Mouse (Mus musculus) layer of hippocampus, adult 9-11 months (tissue): ENCODE results near the gene Ndufc2.
"Not testable (repeated sequence)": the region's sequence is repeated elsewhere in the genome, so short reads cannot be mapped to it uniquely, and the experiment has no call there.

Experiments
- DNase-seq: peaks from one replicate; pipeline ENCODE4 v3.0.0; 2022

Ndufc2 gene

DNA sequence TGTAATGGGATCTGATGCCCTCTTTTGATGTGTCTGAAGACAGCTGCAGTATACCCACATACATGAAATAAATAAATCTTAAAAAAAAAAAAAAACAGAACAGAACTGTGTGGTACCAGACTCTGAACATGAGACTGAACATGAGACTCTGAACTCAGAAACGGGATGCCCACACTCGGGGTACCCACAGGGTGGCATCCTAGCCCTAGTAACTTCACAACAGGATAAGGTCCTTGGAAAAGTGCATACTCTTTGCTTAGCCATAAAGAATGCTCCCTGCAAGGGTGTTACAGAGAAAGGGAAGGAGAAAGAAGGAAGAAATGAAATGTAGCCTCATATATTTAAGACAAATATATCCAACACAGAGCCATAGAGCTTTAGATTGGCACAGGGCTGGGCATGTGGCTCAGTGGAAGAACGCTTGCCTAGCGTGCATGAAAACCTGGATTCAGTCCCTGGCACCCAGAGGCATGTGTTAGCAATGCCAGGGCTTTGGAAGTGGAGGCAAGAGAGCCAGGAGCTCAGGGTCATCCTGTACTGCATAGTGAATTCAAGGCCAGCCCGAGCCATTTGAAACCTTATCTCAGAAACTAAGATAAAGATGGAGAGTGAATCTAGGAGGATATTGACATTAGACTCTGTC is 28.1 kb downstream of the Ndufc2 start:
- no peak for DNase-seq

DNA sequence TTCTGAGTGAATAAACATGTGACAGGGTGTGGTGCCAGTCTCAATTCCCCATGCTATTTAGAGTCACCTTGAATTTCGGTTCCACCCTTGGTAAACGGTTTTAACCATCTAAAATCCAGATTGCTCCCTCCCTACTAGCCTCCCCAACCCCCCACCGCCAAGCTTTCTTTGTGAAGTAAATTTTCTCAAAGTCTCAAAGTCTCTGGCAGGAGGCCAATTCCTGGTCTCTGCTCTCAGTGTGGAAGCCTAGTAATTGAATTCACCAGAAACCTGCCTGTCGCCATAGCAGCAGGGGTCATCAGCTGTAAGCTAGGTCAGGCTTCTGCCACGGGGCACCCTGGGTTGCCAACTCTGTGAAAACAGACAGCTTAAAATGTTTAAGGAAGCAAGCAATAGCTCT is 29.9 kb downstream of the Ndufc2 start:
- no peak for DNase-seq

DNA sequence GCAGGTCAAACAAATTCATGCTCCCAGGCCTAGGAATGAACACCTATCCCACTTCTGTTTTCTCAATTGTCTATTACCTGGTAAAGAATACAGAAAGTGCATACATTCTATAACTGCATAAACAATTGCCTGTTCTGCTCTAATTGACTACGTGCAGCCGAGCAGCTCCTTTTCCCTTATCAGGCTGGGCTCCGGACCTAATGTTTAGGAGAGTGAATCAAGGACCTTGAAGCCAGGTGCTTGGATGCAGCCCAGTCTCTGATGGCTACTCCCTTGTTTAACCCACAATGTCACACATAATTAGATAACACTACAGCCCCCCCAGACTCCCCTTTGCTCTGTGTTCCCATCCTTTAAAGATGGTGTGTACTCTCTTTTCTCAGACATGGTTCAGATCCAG is 33.7 kb downstream of the Ndufc2 start:
- DNase-seq, result not testable (repeated sequence)

DNA sequence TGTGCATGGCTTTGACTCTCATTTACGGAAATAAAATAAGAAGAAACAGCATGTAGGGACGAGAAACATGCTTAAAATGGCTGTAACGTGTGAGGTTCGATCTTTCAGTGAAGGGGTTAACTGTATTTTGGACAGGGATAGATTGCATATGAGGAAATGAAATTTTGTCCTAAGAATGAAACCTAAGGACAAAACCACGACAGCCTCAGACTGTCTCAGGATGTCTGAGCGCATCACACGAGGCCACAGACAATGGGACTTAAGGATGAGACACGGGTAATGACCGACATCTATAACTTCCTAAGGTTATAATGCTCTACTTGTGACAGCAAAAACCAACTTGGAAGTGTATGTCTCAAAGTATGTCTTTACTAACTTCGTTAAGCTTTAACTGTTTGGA is 34.7 kb downstream of the Ndufc2 start:
- no peak for DNase-seq

DNA sequence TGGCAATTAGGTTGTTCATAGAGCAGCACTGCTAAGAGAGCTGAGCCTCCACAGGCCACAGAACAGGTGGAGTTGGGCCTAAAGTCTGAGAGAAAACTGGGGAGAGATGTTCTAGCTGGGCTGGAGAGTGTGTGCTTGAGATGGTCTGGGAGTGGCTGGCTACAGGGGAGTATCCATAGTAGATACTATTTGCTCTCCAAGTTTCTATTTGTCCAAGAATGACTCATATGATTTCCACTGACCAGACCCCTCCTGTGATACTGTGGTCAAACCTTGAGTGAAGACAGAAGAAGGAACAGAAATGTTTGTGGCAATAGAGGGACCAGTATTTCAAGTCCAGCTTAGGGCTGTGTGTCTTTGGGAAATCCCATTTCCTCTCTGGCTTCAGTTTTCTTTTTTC is 39.2 kb downstream of the Ndufc2 start:
- no peak for DNase-seq

DNA sequence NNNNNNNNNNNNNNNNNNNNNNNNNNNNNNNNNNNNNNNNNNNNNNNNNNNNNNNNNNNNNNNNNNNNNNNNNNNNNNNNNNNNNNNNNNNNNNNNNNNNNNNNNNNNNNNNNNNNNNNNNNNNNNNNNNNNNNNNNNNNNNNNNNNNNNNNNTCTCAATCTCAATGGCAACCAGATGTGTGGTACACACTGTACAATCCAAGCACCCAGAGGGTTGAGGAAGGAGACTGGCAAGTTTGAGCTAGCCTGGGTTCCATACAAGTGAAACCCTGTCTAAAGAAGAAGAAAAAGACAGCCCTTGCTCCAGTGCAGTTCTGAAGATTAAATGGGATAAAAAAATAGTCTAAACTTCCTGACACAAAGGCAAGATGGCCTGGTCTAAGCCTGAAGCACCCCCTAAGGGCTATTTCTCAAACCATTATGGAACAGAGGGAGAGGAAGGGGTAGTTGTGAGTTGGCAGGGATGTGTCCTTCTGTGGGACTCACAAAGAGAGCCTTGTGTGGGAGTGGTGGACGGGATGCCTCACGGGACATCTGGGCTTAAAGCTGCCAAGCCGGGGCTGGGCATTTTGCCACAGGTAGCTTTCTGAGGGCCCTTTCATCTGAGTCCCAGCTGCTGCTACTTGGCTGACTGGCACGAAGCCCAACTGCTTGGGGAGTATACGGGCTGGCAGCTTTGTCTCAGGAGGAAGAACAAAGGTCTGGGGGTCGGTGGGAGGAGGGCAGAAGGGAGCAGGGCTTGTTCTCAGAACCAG is 46.5 kb downstream of the Ndufc2 start:
- DNase-seq, result peak; percentile 96

DNA sequence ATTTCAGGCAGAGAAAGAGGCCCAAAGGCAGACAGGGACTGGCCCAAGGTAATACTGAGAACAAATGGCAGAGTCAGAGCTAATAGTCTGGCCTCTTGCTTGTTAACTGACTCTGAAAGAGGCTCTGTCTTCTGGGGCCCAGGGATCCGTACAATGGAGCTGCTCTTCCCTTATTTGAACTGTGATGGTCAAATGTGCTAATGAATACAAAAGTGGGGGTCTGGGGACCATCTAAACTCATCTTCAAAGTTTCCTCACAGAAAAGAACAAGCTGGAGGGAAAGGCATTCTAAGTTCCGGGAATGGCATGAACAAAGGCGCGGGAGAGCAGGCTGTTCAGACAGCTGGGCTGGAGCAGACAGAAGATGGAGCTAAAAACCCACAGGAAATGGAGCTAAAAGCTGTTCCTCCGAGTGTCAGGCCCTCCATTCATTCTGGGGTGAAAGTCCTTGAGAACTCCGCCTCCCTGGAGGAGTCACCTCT is 47.3 kb downstream of the Ndufc2 start:
- DNase-seq, result peak; percentile 65

DNA sequence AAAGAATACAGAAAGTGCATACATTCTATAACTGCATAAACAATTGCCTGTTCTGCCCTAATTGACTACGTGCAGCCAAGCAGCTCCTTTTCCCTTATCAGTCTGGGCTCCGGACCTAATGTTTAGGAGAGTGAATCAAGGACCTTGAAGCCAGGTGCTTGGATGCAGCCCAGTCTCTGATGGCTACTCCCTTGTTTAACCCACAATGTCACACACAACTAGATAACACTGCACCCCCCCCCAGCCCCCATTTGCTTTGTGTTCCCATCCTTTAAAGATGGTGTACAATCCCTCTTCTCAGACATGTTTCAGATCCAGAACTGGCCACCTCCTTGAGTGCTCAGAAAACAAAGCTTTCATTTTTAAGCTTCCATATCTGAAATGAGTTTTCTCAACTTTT is 51.2 kb downstream of the Ndufc2 start, which contains the start of gene Kctd14:
TSS of gene Kctd14 (plus strand) at position 301 of the 400 bp plus-strand sequence.
- not testable (repeated sequence) for DNase-seq

DNA sequence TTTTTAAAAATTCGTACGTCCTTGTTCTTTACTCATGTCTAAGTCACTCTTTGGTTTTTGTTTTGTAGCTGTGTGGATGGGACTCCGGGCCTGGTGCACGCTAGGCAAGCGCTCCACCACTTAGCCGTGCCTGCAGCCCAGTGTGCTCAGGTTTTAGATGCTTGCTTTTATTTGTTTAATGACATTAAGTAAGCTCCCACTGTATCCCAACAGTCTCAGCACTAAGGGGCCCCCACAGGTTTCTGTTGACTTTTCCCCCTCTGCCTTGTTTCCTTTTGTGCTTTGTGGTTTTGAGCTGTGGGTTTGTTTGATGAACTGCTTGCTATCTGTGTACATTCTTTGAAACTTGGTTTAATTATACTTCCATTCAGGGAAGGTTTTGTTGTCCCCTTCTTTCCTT is 52.4 kb downstream of the Ndufc2 start:
- DNase-seq, result no peak

DNA sequence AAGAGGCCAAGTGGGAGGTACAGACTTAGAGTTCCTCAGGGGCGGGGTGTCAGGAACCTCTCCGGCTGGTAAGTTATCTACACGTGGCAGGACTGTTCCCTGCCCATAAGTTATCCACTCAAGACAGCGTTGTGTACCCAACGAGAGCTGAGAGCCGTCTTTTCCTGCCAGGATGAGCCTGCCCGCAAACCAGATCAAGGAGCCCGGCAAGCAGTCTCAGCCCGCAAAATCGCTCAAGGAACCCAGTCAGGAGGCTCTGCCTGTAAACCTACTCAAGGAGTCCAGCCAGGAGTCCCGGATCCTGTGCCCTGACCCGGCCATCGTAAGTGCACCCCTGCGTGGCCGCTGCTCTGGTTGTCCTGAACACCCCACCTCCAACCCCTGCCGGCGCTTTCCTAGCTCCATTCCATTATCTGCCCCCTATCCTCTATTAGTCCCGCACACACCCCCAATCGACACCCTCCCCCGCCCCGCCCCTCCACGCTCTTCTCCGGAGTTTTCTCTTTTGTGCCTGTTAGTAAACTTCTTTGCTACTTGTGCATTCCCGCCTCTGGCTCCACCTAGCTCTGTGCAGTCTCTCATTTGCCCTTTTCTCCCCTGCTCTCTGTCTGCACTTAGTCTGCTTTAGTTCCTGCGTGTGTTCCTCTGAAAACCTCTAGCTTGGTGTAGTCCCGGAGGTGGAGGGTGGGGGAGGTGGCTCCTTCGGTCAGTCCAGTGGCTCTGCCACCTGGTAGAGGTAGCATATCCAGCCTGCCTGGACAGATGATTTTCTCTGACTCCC is 53.5 kb downstream of the Ndufc2 start:
- DNase-seq, result no peak

DNA sequence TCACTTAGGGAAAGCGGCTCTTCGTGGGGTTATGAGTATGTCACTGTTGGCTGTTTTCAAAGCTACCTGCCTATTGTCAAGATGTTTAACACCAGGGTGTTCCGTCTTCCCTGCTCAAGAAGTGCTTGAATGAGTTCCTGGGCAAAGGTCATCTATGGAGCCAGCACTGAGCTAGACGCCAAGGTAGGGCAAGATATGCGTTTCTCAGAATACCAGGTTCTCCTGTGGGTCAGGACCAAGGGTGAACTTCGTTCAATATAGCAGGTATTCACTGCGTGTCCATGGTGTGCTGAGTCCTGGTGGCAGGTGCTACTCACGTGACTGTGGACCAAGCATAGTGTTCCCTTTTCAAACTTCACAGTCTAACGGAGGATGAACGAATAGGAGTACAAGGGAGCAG is 55.0 kb downstream of the Ndufc2 start:
- no peak for DNase-seq

DNA sequence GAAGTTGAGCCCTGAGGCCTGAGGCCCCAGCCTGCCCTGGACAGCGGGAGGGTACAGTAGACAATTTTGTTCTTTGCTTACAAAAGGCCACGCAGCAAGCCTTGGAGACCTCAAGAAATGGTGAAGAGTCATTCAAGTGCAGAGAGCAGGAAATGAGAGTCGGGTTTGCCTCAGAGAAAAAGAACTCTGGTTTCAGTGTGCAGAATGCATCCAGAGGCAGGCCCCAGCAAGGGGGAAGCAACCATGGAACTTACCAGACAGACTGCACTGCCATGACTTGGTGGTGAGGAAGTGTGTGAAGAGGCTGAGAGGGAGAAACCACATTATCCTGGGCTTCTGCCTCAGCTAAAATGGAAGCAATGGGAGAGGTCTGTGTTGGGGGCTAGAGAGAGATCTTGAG is 55.8 kb downstream of the Ndufc2 start:
- DNase-seq, result no peak
